In genomic region chr16:30968402-30969151, GRCm38 (mm10) we compare ENCODE assay signal across 7 mouse cellular contexts.
DNase-seq lines count a peak whose midpoint lies in the region; ATAC-seq and TF ChIP-seq lines count a peak whose summit lies in the region.

No protein-coding gene starts in this region.

- peaks cover 15% of the 10 kb centered on the region for H3K4me1 ChIP-seq in lung, embryonic 14.5 days (ENCODE audit: insufficient read depth)
- H3K4me1 ChIP-seq in liver, adult 2 months (ENCODE audit: control insufficient read depth, insufficient read depth, low read length): peaks cover 38% of the 10 kb centered on the region
- H3K4me1 ChIP-seq in thymus, adult 2 months (replicated peaks; ENCODE audit: control insufficient read depth, insufficient read depth, low read length): peaks cover 11% of the 10 kb centered on the region

- 76% methylated on average over 7 of the region's 7 CpGs for WGBS in lung, embryonic 14.5 days
- 66% methylated on average over 7 of the region's 7 CpGs for WGBS in liver, adult 2 months
- WGBS in thymus, adult 2 months: 61% methylated on average over 7 of the region's 7 CpGs

- TF ChIP-seq POLR2A in liver, adult 2 months (IDR thresholded peaks at IDR 0.05; ENCODE audit: extremely low read depth, insufficient read depth, low read length): no peak
- TF ChIP-seq POLR2A in thymus, adult 2 months (IDR thresholded peaks at IDR 0.05; ENCODE audit: control insufficient read depth, extremely low read depth, insufficient read depth, low read length, poor library complexity): no peak

- no peaks in the 10 kb centered on the region for H3K36me3 ChIP-seq in lung, embryonic 14.5 days (ENCODE audit: insufficient read depth)
- no peaks in the 10 kb centered on the region for H3K36me3 ChIP-seq in liver, adult 2 months (ENCODE audit: control insufficient read depth, insufficient read depth, low read length)
- no peaks in the 10 kb centered on the region for H3K36me3 ChIP-seq in splenic B cell, adult 2 months (ENCODE audit: control insufficient read depth, insufficient read depth, low read length, poor library complexity, severe bottlenecking)
- H3K36me3 ChIP-seq in thymus, adult 2 months (ENCODE audit: control insufficient read depth, insufficient read depth, low read length): no peaks in the 10 kb centered on the region

- H3K79me2 ChIP-seq in liver, adult 2 months (ENCODE audit: control insufficient read depth, insufficient read depth, low read length): 0 out of 2 replicates have a peak, but pooled peaks cover 3% of the 10 kb centered on the region

- no peak overlapping the region for H3K9ac ChIP-seq in lung, embryonic 14.5 days
- peak overlapping the region; percentile 50; the same call in 1 of the 2 replicates for H3K9ac ChIP-seq in liver, adult 2 months (ENCODE audit: low read depth, low read length)

- DNase-seq in lung, embryonic 14.5 days: no peak
- DNase-seq in lung, postnatal 14 days: no peak
- no peak for DNase-seq in liver, adult 2 months (ENCODE audit: extremely low read depth, low read depth, low spot score)
- peak; percentile 27 for DNase-seq in splenic B cell, adult 2 months (ENCODE audit: low read depth, low spot score)
- DNase-seq in cerebellum, postnatal 36 days: no peak
- DNase-seq in thymus, adult 2 months: no peak

- H3K27ac ChIP-seq in lung, embryonic 14.5 days (ENCODE audit: low read depth): peak overlapping the region; percentile 38; the same call in 1 of the 2 replicates
- peak overlapping the region; percentile 88 for H3K27ac ChIP-seq in liver, adult 2 months (replicated peaks; ENCODE audit: insufficient read depth, low read depth, low read length)
- no peak overlapping the region for H3K27ac ChIP-seq in thymus, adult 2 months (ENCODE audit: control insufficient read depth, insufficient read depth, low read length)

- H3K4me3 ChIP-seq in lung, embryonic 14.5 days (ENCODE audit: low read depth, low read length): no peak overlapping the region
- no peak overlapping the region for H3K4me3 ChIP-seq in liver, adult 2 months (ENCODE audit: insufficient read depth, low read depth, low read length)
- no peak overlapping the region for H3K4me3 ChIP-seq in thymus, adult 2 months (ENCODE audit: control insufficient read depth, insufficient read depth, low read length)

- no peaks in the 10 kb centered on the region for H3K27me3 ChIP-seq in lung, embryonic 14.5 days (ENCODE audit: insufficient read depth, low read length)
- H3K27me3 ChIP-seq in liver, adult 2 months (ENCODE audit: control insufficient read depth, insufficient read depth, low read length): no peaks in the 10 kb centered on the region
- H3K27me3 ChIP-seq in splenic B cell, adult 2 months (ENCODE audit: control insufficient read depth, insufficient read depth, low read length, poor library complexity, severe bottlenecking): no peaks in the 10 kb centered on the region
- H3K27me3 ChIP-seq in thymus, adult 2 months (ENCODE audit: control insufficient read depth, insufficient read depth, low read length): no peaks in the 10 kb centered on the region

- H3K4me2 ChIP-seq in lung, embryonic 14.5 days: no peak overlapping the region

- no peak for TF ChIP-seq CTCF in lung, embryonic 14.5 days (IDR thresholded peaks at IDR 0.05; ENCODE audit: low read depth)
- no peak for TF ChIP-seq CTCF in liver, adult 2 months (IDR thresholded peaks at IDR 0.05; ENCODE audit: low read depth, low read length)
- TF ChIP-seq CTCF in thymus, adult 2 months (IDR thresholded peaks at IDR 0.05; ENCODE audit: borderline replicate concordance, control insufficient read depth, extremely low read depth, insufficient read depth, low read length, poor library complexity): no peak

- no peaks in the 10 kb centered on the region for H3K9me3 ChIP-seq in lung, embryonic 14.5 days (ENCODE audit: low read depth, low read length)

- ATAC-seq in lung, embryonic 14.5 days (ENCODE audit: insufficient read depth): no peak
- ATAC-seq in granulocyte monocyte progenitor cell, adult 5-6 weeks (replicated peaks; ENCODE audit: poor library complexity, severe bottlenecking): peak; percentile 66
